16 mouse cellular contexts compared by ENCODE assay signal in genomic region chr15:7972528-7972927, GRCm38 (mm10).
"Had no signal": no experiment of that assay in that cellular context is flagged by ENCODE, and none has a peak within 500 bp of the region (broad histone marks: within the 10 kb centered on the region; RNA-seq: fewer than 3 reads in every experiment).

No protein-coding gene starts in this region.

- H3K4me2 ChIP-seq: limb, embryonic 12.5 days; liver, embryonic 13.5 days; lung, embryonic 15.5 days; midbrain, embryonic 12.5 days; neural tube, embryonic 13.5 days had no signal

- H3K9me3 ChIP-seq: liver, embryonic 13.5 days; lung, embryonic 15.5 days; midbrain, embryonic 12.5 days; neural tube, embryonic 13.5 days had no signal

- H3K4me3 ChIP-seq: limb, embryonic 12.5 days; liver, embryonic 13.5 days; lung, embryonic 15.5 days; midbrain, embryonic 12.5 days; neural tube, embryonic 13.5 days had no signal

- H3K36me3 ChIP-seq: lung, embryonic 15.5 days had no signal

- H3K27me3 ChIP-seq: limb, embryonic 12.5 days; liver, embryonic 13.5 days; lung, embryonic 15.5 days; midbrain, embryonic 12.5 days; neural tube, embryonic 13.5 days had no signal

- H3K4me1 ChIP-seq: limb, embryonic 12.5 days; liver, embryonic 13.5 days; lung, embryonic 15.5 days; midbrain, embryonic 12.5 days; neural tube, embryonic 13.5 days had no signal

- DNase-seq: kidney, adult 8-10 months; kidney, postnatal 10 days; kidney, postnatal 4 days; liver; liver, embryonic 13.5 days; liver, postnatal 0 days; retina, postnatal 1 day; right cerebral cortex, postnatal 4 days; spleen, adult 18-20 months; thymus, adult 2 months; thymus, postnatal 25 days had no signal

- ATAC-seq: liver, postnatal 0 days; midbrain, embryonic 16.5 days had no signal

- H3K9ac ChIP-seq: limb, embryonic 12.5 days; liver, embryonic 13.5 days; liver, postnatal 0 days; lung, embryonic 15.5 days; midbrain, embryonic 12.5 days; neural tube, embryonic 13.5 days had no signal

- H3K27ac ChIP-seq: limb, embryonic 12.5 days; liver, embryonic 13.5 days; lung, embryonic 15.5 days; midbrain, embryonic 12.5 days; neural tube, embryonic 13.5 days had no signal
